Mouse (Mus musculus): ENCODE data around the gene Pik3c2b.

- TF ChIP-seq CTCF (IDR thresholded peaks at IDR 0.05; ENCODE audit: insufficient read depth, low read depth, low read length), result no peak
- no peak for TF ChIP-seq POLR2A (IDR thresholded peaks at IDR 0.05; ENCODE audit: insufficient read depth, low read depth, low read length)
These were observed 109.8 kb downstream of the Pik3c2b start for GRCm38 (mm10) chr1:133155270-133155669.

Data from olfactory bulb, adult 2 months (tissue).